Mouse (Mus musculus): ENCODE measurements around the gene Atg9b.

- TF ChIP-seq EP300 (IDR thresholded peaks at IDR 0.05), result no peak
- no peak for TF ChIP-seq CTCF (IDR thresholded peaks at IDR 0.05)
Measured at GRCm38 (mm10) chr5:24369767-24370166, 22.2 kb downstream of the Atg9b start.

All from lung, postnatal 0 days (tissue).